26 mouse cellular contexts compared by ENCODE assay signal in genomic region chr6:117252361-117252760, GRCm38 (mm10).
DNase-seq lines count a peak whose midpoint lies in the region; ATAC-seq lines count a peak whose summit lies in the region.
"Had no signal": no experiment of that assay in that cellular context is flagged by ENCODE, and none has a peak within 500 bp of the region (broad histone marks: within the 10 kb centered on the region; RNA-seq: fewer than 3 reads in every experiment).

No protein-coding gene starts in this region.

- no peak overlapping the region for H3K4me3 ChIP-seq in forebrain, embryonic 14.5 days (ENCODE audit: low read depth, low read length)
- H3K4me3 ChIP-seq in forebrain, embryonic 11.5 days (ENCODE audit: low read depth, low read length): no peak overlapping the region
- no peak overlapping the region for H3K4me3 ChIP-seq in heart, embryonic 10.5 days
- no peak overlapping the region for H3K4me3 ChIP-seq in forebrain, embryonic 16.5 days (replicated peaks; ENCODE audit: low read length)
- no peak overlapping the region for H3K4me3 ChIP-seq in kidney, embryonic 15.5 days (replicated peaks)
- H3K4me3 ChIP-seq: embryonic facial prominence, embryonic 12.5 days; embryonic facial prominence, embryonic 15.5 days; heart, embryonic 13.5 days; hindbrain, embryonic 12.5 days; hindbrain, embryonic 15.5 days had no signal

- H3K9ac ChIP-seq in forebrain, embryonic 14.5 days (ENCODE audit: low read length): no peak overlapping the region
- H3K9ac ChIP-seq in forebrain, embryonic 11.5 days (ENCODE audit: low read length): no peak overlapping the region
- H3K9ac ChIP-seq in forebrain, embryonic 16.5 days (replicated peaks; ENCODE audit: low read depth, low read length): no peak overlapping the region
- H3K9ac ChIP-seq in kidney, embryonic 15.5 days: no peak overlapping the region
- H3K9ac ChIP-seq: embryonic facial prominence, embryonic 12.5 days; embryonic facial prominence, embryonic 15.5 days; heart, embryonic 13.5 days; hindbrain, embryonic 12.5 days; hindbrain, embryonic 15.5 days had no signal

- no peak for DNase-seq in forebrain, embryonic 14.5 days (ENCODE audit: low spot score)
- no peak for DNase-seq in forebrain, embryonic 11.5 days (ENCODE audit: low spot score)
- peak; percentile 53 for DNase-seq in heart, embryonic 10.5 days (ENCODE audit: low spot score)
- no peak for DNase-seq in heart, adult 9 months (ENCODE audit: low spot score in 2 of 2)
- DNase-seq: adrenal gland, postnatal 10 days; adrenal gland, postnatal 36 days; B cell, adult 2 months; cerebellum, adult 11 months; cerebellum, adult 2 months; cerebellum, adult 9-11 months; cerebellum, postnatal 25 days; gastrocnemius, postnatal 10 days; gastrocnemius, postnatal 36 days; heart, postnatal 14 days; kidney, adult 2 months had no signal

- H3K27ac ChIP-seq in forebrain, embryonic 14.5 days (ENCODE audit: low read depth, low read length): peak overlapping the region; percentile 82; the same call in 1 of the 2 replicates
- no peak overlapping the region for H3K27ac ChIP-seq in forebrain, embryonic 11.5 days (ENCODE audit: low read depth, low read length)
- no peak overlapping the region for H3K27ac ChIP-seq in heart, embryonic 10.5 days
- peak overlapping the region; percentile 58 for H3K27ac ChIP-seq in forebrain, embryonic 16.5 days (ENCODE audit: low read length)
- H3K27ac ChIP-seq in kidney, embryonic 15.5 days: no peak overlapping the region
- H3K27ac ChIP-seq: embryonic facial prominence, embryonic 12.5 days; embryonic facial prominence, embryonic 15.5 days; hindbrain, embryonic 12.5 days; hindbrain, embryonic 15.5 days had no signal

- ATAC-seq in forebrain, embryonic 14.5 days: no peak
- ATAC-seq in forebrain, embryonic 11.5 days (replicated peaks; ENCODE audit: low FRiP score): no peak
- no peak for ATAC-seq in forebrain, embryonic 16.5 days
- no peak for ATAC-seq in kidney, embryonic 15.5 days (replicated peaks; ENCODE audit: low FRiP score)
- ATAC-seq: intestine, postnatal 0 days; Patski had no signal

- no peak overlapping the region for H3K4me2 ChIP-seq in forebrain, embryonic 14.5 days (ENCODE audit: low read length)
- no peak overlapping the region for H3K4me2 ChIP-seq in forebrain, embryonic 11.5 days (ENCODE audit: low read depth, low read length, severe bottlenecking)
- H3K4me2 ChIP-seq in forebrain, embryonic 16.5 days (ENCODE audit: low read length): no peak overlapping the region
- H3K4me2 ChIP-seq in kidney, embryonic 15.5 days: no peak overlapping the region
- H3K4me2 ChIP-seq: embryonic facial prominence, embryonic 12.5 days; embryonic facial prominence, embryonic 15.5 days; hindbrain, embryonic 12.5 days; hindbrain, embryonic 15.5 days had no signal

- peaks cover 16% of the 10 kb centered on the region for H3K4me1 ChIP-seq in forebrain, embryonic 14.5 days (ENCODE audit: control insufficient read depth, insufficient read depth, low read length)
- no peaks in the 10 kb centered on the region for H3K4me1 ChIP-seq in forebrain, embryonic 11.5 days (replicated peaks; ENCODE audit: control insufficient read depth, insufficient read depth, low read length)
- H3K4me1 ChIP-seq in heart, embryonic 10.5 days: peaks cover 62% of the 10 kb centered on the region
- peaks cover 34% of the 10 kb centered on the region for H3K4me1 ChIP-seq in forebrain, embryonic 16.5 days (replicated peaks; ENCODE audit: control insufficient read depth, insufficient read depth, low read length)
- H3K4me1 ChIP-seq in kidney, embryonic 15.5 days: peaks cover 36% of the 10 kb centered on the region

- 63% methylated on average over 2 of the region's 2 CpGs for WGBS in forebrain, embryonic 14.5 days
- 80% methylated on average over 2 of the region's 2 CpGs for WGBS in forebrain, embryonic 11.5 days
- WGBS in heart, embryonic 10.5 days: 49% methylated on average over 2 of the region's 2 CpGs
- WGBS in forebrain, embryonic 16.5 days: 53% methylated on average over 2 of the region's 2 CpGs
- 86% methylated on average over 2 of the region's 2 CpGs for WGBS in kidney, embryonic 15.5 days

- H3K36me3 ChIP-seq in forebrain, embryonic 14.5 days (ENCODE audit: control insufficient read depth, insufficient read depth, low read length): no peaks in the 10 kb centered on the region
- no peaks in the 10 kb centered on the region for H3K36me3 ChIP-seq in forebrain, embryonic 11.5 days (ENCODE audit: control insufficient read depth, insufficient read depth, low read length)
- H3K36me3 ChIP-seq in heart, embryonic 10.5 days: no peaks in the 10 kb centered on the region
- no peaks in the 10 kb centered on the region for H3K36me3 ChIP-seq in forebrain, embryonic 16.5 days (ENCODE audit: control insufficient read depth, insufficient read depth)
- H3K36me3 ChIP-seq in kidney, embryonic 15.5 days: no peaks in the 10 kb centered on the region
- H3K36me3 ChIP-seq: embryonic facial prominence, embryonic 12.5 days; embryonic facial prominence, embryonic 15.5 days; G1E; heart, embryonic 13.5 days; hindbrain, embryonic 12.5 days; hindbrain, embryonic 15.5 days had no signal

- no peaks in the 10 kb centered on the region for H3K9me3 ChIP-seq in forebrain, embryonic 14.5 days (replicated peaks; ENCODE audit: control insufficient read depth, low read length)
- no peaks in the 10 kb centered on the region for H3K9me3 ChIP-seq in forebrain, embryonic 11.5 days (ENCODE audit: control insufficient read depth, low read length)
- no peaks in the 10 kb centered on the region for H3K9me3 ChIP-seq in heart, embryonic 10.5 days
- H3K9me3 ChIP-seq in forebrain, embryonic 16.5 days (ENCODE audit: control insufficient read depth, low read length): no peaks in the 10 kb centered on the region
- H3K9me3 ChIP-seq in kidney, embryonic 15.5 days (replicated peaks): no peaks in the 10 kb centered on the region
- H3K9me3 ChIP-seq: embryonic facial prominence, embryonic 12.5 days; embryonic facial prominence, embryonic 15.5 days; heart, embryonic 13.5 days; hindbrain, embryonic 12.5 days; hindbrain, embryonic 15.5 days had no signal

- H3K27me3 ChIP-seq in forebrain, embryonic 14.5 days (replicated peaks; ENCODE audit: control insufficient read depth, insufficient read depth, low read length): no peaks in the 10 kb centered on the region
- no peaks in the 10 kb centered on the region for H3K27me3 ChIP-seq in forebrain, embryonic 11.5 days (ENCODE audit: control insufficient read depth, insufficient read depth, low read length)
- H3K27me3 ChIP-seq in heart, embryonic 10.5 days (ENCODE audit: insufficient read depth, poor library complexity, severe bottlenecking): peaks cover 3% of the 10 kb centered on the region; the same call in 1 of the 2 replicates
- no peaks in the 10 kb centered on the region for H3K27me3 ChIP-seq in forebrain, embryonic 16.5 days (replicated peaks; ENCODE audit: control insufficient read depth, insufficient read depth, low read length)
- H3K27me3 ChIP-seq in kidney, embryonic 15.5 days: 0 out of 2 replicates have a peak, but pooled peaks cover 3% of the 10 kb centered on the region
- H3K27me3 ChIP-seq: CH12.LX; heart, embryonic 13.5 days; hindbrain, embryonic 12.5 days; hindbrain, embryonic 15.5 days; Patski had no signal

Comparison
In these comparisons a context has a peak if more than half of its experiments do, and no peak if none do; other contexts are left out.
1. H3K27ac ChIP-seq: peak in forebrain, embryonic 14.5 days (single experiment) and forebrain, embryonic 16.5 days (single experiment); none in forebrain, embryonic 11.5 days (single experiment), heart, embryonic 10.5 days (single experiment) and kidney, embryonic 15.5 days (single experiment).